Comparison of ENCODE assay signal across 8 mouse cellular contexts in genomic region chr10:125965968-125966480, GRCm38 (mm10). TPM values are rescaled to one million over a fixed set of nuclear protein-coding genes. Genes with fewer than 3 reads are reported as not detected.
DNase-seq lines count a peak whose midpoint lies in the region; ATAC-seq and TF ChIP-seq lines count a peak whose summit lies in the region.

Gene Lrig3 (plus strand): TSS chr10:125966168.

- H3K4me3 ChIP-seq in lung, adult 2 months (replicated peaks; ENCODE audit: extremely low read depth, low read depth, low read length), result peak within 1 kb of the TSS; percentile 92
- peak within 1 kb of the TSS; percentile 59 for H3K4me3 ChIP-seq in olfactory bulb, adult 2 months (ENCODE audit: insufficient read depth, low read depth, low read length)

- under 1% methylated on average over 59 of the region's 62 CpGs for WGBS in lung, adult 2 months
- WGBS in olfactory bulb, adult 2 months, result under 1% methylated on average over 61 of the region's 62 CpGs

- no peak for TF ChIP-seq CTCF in lung, adult 2 months (IDR thresholded peaks at IDR 0.05; ENCODE audit: insufficient read depth, low read length)
- TF ChIP-seq CTCF in olfactory bulb, adult 2 months (IDR thresholded peaks at IDR 0.05; ENCODE audit: insufficient read depth, low read depth, low read length), result no peak

- H3K27ac ChIP-seq in olfactory bulb, adult 2 months (ENCODE audit: insufficient read depth, low read depth, low read length), result no peak within 1 kb of the TSS

- peak; percentile 97 for DNase-seq in NIH3T3 (ENCODE audit: low read depth)
- peak; percentile 23 for DNase-seq in cerebellum, adult 9-10 months
- DNase-seq in heart, postnatal 4 days, result peak; percentile 81
- DNase-seq in layer of hippocampus, adult 8-10 months (ENCODE audit: low spot score in 2 of 2), result peak; percentile 27 to 69
- DNase-seq in lung, adult 2 months, result peak; percentile 77
- DNase-seq in thymus, postnatal 25 days, result peak; percentile 14

- peak; percentile 42; the same call in 1 of the 2 replicates for TF ChIP-seq POLR2A in lung, adult 2 months (IDR thresholded peaks at IDR 0.05; ENCODE audit: borderline replicate concordance, extremely low read depth, low read depth, low read length)
- TF ChIP-seq POLR2A in olfactory bulb, adult 2 months (IDR thresholded peaks at IDR 0.05; ENCODE audit: insufficient read depth, low read depth, low read length), result no peak

- H3K4me1 ChIP-seq in lung, adult 2 months (ENCODE audit: control insufficient read depth, insufficient read depth, low read length), result peaks cover 12% of the 10 kb centered on the region
- peaks cover 13% of the 10 kb centered on the region; the same call in 1 of the 2 replicates for H3K4me1 ChIP-seq in olfactory bulb, adult 2 months (ENCODE audit: control insufficient read depth, insufficient read depth, low read length)

- peak; percentile 94 for ATAC-seq in frontal cortex, adult (ENCODE audit: low TSS enrichment)

RNA-seq across cellular contexts. Expression of gene Lrig3, which starts in this region (rescaled TPM):
- 1 to 10 TPM; 3.5 to 4.0 TPM for total RNA-seq in heart, postnatal 4 days (2021)
- 1 to 10 TPM; 4.3 to 5.0 (median 4.4) TPM for total RNA-seq in layer of hippocampus, adult 8-10 months (2022)
- 10.0 and 12.0 TPM in 2 replicates for polyA plus RNA-seq in lung, adult 2 months (2012; rRNA removed)
- not detected in 2 replicates for polyA plus RNA-seq in olfactory bulb, adult 2 months (2012; ENCODE audit: insufficient read depth, insufficient read length, low replicate concordance, missing spikeins)

Comparison
In these comparisons a context has a peak if more than half of its experiments do, and no peak if none do; other contexts are left out.
1. RNA of gene Lrig3 (polyA plus RNA-seq): 10.0 to 12.0 TPM in lung, adult 2 months; not detected in olfactory bulb, adult 2 months; every median in the first group is over 10 times any median in the second.
2. DNase-seq: peak in every context shown above with its lines; median percentile 97 in NIH3T3; 81 in heart, postnatal 4 days; 77 in lung, adult 2 months; 48 in layer of hippocampus, adult 8-10 months; 23 in cerebellum, adult 9-10 months; 14 in thymus, postnatal 25 days.